Mouse (Mus musculus): ENCODE data around the gene Ttll12.

- no peak for TF ChIP-seq POLR2A (IDR thresholded peaks at IDR 0.05; ENCODE audit: borderline replicate concordance, insufficient read depth, low read length)
- no peak for TF ChIP-seq CTCF (IDR thresholded peaks at IDR 0.05; ENCODE audit: borderline replicate concordance, insufficient read depth, low read depth, low read length)
Observed at GRCm38 (mm10) chr15:83606700-83607099, 11.7 kb upstream of the Ttll12 start.

Data from cerebellum, adult 2 months (tissue).